Mouse (Mus musculus) adrenal gland, postnatal 14 days (tissue): Measurements from ENCODE around the gene Ano3. TPM values are rescaled to one million over a fixed set of nuclear protein-coding genes. Genes with fewer than 3 reads are reported as not detected.

Experiments
- total RNA-seq: library from RNA; stranded (reverse); gene quantifications from 2 replicates; pipeline ENCODE4 v1.2.3, GENCODE M21; 2021

The Ano3 gene
- total RNA-seq, 1 experiment from 2014 or later = 0.33 TPM

Other genes with a start within 250 kb of the Ano3 start
- not detected in 2 replicates for gene Muc15, start 229.6 kb downstream of the Ano3 start, total RNA-seq
- gene Gm13941, start 155.1 kb upstream of the Ano3 start, total RNA-seq = not detected in 2 replicates
- not detected in 2 replicates for gene Gm15130, start 202.0 kb upstream of the Ano3 start, total RNA-seq